ENCODE assay signal across 8 mouse cellular contexts in genomic region chr2:156401331-156401730, GRCm38 (mm10). TPM values are rescaled to one million over a fixed set of nuclear protein-coding genes. Genes with fewer than 3 reads are reported as not detected.
A peak's percentile ranks its signal among the peaks of the same experiment; 100 is the strongest.
DNase-seq lines count a peak whose midpoint lies in the region; ATAC-seq lines count a peak whose summit lies in the region.

No protein-coding gene starts in this region.

- no peaks in the 10 kb centered on the region for H3K9me3 ChIP-seq in forebrain, embryonic 16.5 days (ENCODE audit: control insufficient read depth, low read length)
- no peaks in the 10 kb centered on the region for H3K9me3 ChIP-seq in liver, embryonic 16.5 days (replicated peaks; ENCODE audit: control insufficient read depth, low read length)

- H3K4me1 ChIP-seq in forebrain, embryonic 16.5 days (replicated peaks; ENCODE audit: control insufficient read depth, insufficient read depth, low read length), result peaks cover 7% of the 10 kb centered on the region
- no peaks in the 10 kb centered on the region; the same call in 1 of the 2 replicates for H3K4me1 ChIP-seq in liver, embryonic 16.5 days (ENCODE audit: control insufficient read depth, low read depth, low read length)

- no peak overlapping the region for H3K4me3 ChIP-seq in forebrain, embryonic 16.5 days (replicated peaks; ENCODE audit: low read length)
- no peak overlapping the region for H3K4me3 ChIP-seq in liver, embryonic 16.5 days (ENCODE audit: low read depth, low read length)

- no peaks in the 10 kb centered on the region for H3K36me3 ChIP-seq in forebrain, embryonic 16.5 days (ENCODE audit: control insufficient read depth, insufficient read depth)
- no peaks in the 10 kb centered on the region for H3K36me3 ChIP-seq in liver, embryonic 16.5 days (ENCODE audit: control insufficient read depth, insufficient read depth)

- peak overlapping the region; percentile 40 for H3K4me2 ChIP-seq in forebrain, embryonic 16.5 days (ENCODE audit: low read length)
- H3K4me2 ChIP-seq in liver, embryonic 16.5 days (ENCODE audit: low read depth, low read length), result no peak overlapping the region

- H3K9ac ChIP-seq in forebrain, embryonic 16.5 days (replicated peaks; ENCODE audit: low read depth, low read length), result peak overlapping the region; percentile 46; the same call in 1 of the 2 replicates
- H3K9ac ChIP-seq in liver, embryonic 16.5 days (ENCODE audit: low read depth, low read length), result no peak overlapping the region

- no peaks in the 10 kb centered on the region for H3K27me3 ChIP-seq in forebrain, embryonic 16.5 days (replicated peaks; ENCODE audit: control insufficient read depth, insufficient read depth, low read length)
- no peaks in the 10 kb centered on the region for H3K27me3 ChIP-seq in liver, embryonic 16.5 days (ENCODE audit: control insufficient read depth, insufficient read depth, low read depth, low read length)

- 3% methylated on average over 9 of the region's 9 CpGs for WGBS in forebrain, embryonic 16.5 days
- 4% methylated on average over 9 of the region's 9 CpGs for WGBS in liver, embryonic 16.5 days (ENCODE audit: insufficient replicate concordance)

- ATAC-seq in CD4-positive, CD25-positive, alpha-beta regulatory T cell, adult 4 months, result no peak
- peak; percentile 94 for ATAC-seq in forebrain, embryonic 16.5 days
- ATAC-seq in liver, embryonic 16.5 days (ENCODE audit: low read depth), result peak; percentile 77

- DNase-seq in CD4-positive, CD25-positive, alpha-beta regulatory T cell, adult 2 months (ENCODE audit: low read depth, low spot score), result peak; percentile 59
- peak; percentile 57 for DNase-seq in MN1 (ENCODE audit: low spot score)
- peak; percentile 20 to 67 for DNase-seq in kidney, postnatal 25 days
- peak; percentile 52 for DNase-seq in retina, adult 2 months (ENCODE audit: low read depth, low spot score)
- peak; percentile 71 for DNase-seq in thymus, postnatal 14 days

- no peak overlapping the region for H3K27ac ChIP-seq in forebrain, embryonic 16.5 days (ENCODE audit: low read length)
- H3K27ac ChIP-seq in liver, embryonic 16.5 days (ENCODE audit: low read length), result no peak overlapping the region

RNA-seq across cellular contexts. Expression of gene Epb41l1, which starts 19.4 kb away (rescaled TPM):
- under 1 TPM in 1 of 2 experiments, not detected in 1; 0.24 TPM for polyA plus RNA-seq in CD4-positive, CD25-positive, alpha-beta regulatory T cell, adult 4 months (2017; shearing (Covaris generic))
- 10.7 and 15.5 TPM in 2 replicates for polyA plus RNA-seq in forebrain, embryonic 16.5 days (2015; fragmentation: Nextera tagmentation; extraction: Ambion mirVana)
- polyA plus RNA-seq in liver, embryonic 16.5 days (2015; fragmentation: Nextera tagmentation; extraction: Ambion mirVana), result 0.49 and 0.67 TPM in 2 replicates
